Mouse (Mus musculus): ENCODE measurements around the gene Ptges3. TPM values are rescaled to one million over a fixed set of nuclear protein-coding genes. Genes with fewer than 3 reads are reported as not detected.
"Not testable (repeated sequence)": the region's sequence is repeated elsewhere in the genome, so short reads cannot be mapped to it uniquely, and the experiment has no call there.

Gene Ptges3
- polyA plus RNA-seq, 1 experiment from 2014 or later: 583 TPM

- peaks cover 61% of the 10 kb centered on the region for H3K36me3 ChIP-seq (ENCODE audit: poor library complexity, severe bottlenecking)
- not testable (repeated sequence) for H3K4me2 ChIP-seq; H3K9ac ChIP-seq; H3K4me3 ChIP-seq; H3K9me3 ChIP-seq (replicated peaks); ATAC-seq; H3K27ac ChIP-seq; H3K27me3 ChIP-seq
- WGBS: 87% methylated on average over 2 of the region's 2 CpGs
- H3K4me1 ChIP-seq: peaks cover 34% of the 10 kb centered on the region
These were observed 28.5 kb downstream of the Ptges3 start for GRCm38 (mm10) chr10:128087216-128087615.

DNA sequence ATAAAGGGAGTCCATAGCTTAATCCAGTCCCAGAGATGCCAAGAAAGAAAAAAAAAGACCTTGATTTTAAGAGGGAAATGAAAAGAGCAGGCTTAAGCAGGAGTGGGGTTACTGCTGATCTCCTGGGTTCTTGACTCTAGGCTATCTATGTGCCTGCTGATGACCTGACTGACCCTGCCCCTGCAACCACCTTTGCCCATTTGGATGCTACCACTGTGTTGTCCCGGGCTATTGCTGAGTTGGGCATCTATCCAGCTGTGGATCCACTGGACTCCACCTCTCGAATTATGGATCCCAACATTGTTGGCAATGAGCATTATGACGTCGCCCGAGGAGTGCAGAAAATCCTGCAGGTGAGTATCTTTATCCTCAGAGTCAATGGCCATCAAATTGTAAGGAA lies 29.4 kb downstream of the Ptges3 start:
- Histone ChIP-seq H3K9ac (no peak overlapping the region), H3K4me3 (no peak overlapping the region), H3K27me3 (no peaks in the 10 kb centered on the region), H3K36me3 (ENCODE audit: poor library complexity, severe bottlenecking) (peaks cover 61% of the 10 kb centered on the region), H3K27ac (no peak overlapping the region), H3K9me3 (replicated peaks) (no peaks in the 10 kb centered on the region), H3K4me1 (peaks cover 36% of the 10 kb centered on the region), H3K4me2 (no peak overlapping the region)
- WGBS: 95% methylated on average over 5 of the region's 5 CpGs
- ATAC-seq: no peak

- no peak overlapping the region for H3K9ac ChIP-seq
- 73% methylated on average over 5 of the region's 5 CpGs for WGBS
- no peak overlapping the region for H3K27ac ChIP-seq
- no peaks in the 10 kb centered on the region for H3K27me3 ChIP-seq
- no peaks in the 10 kb centered on the region for H3K9me3 ChIP-seq (replicated peaks)
- H3K36me3 ChIP-seq (ENCODE audit: poor library complexity, severe bottlenecking): peaks cover 60% of the 10 kb centered on the region
- H3K4me1 ChIP-seq: peaks cover 44% of the 10 kb centered on the region
- no peak overlapping the region for H3K4me3 ChIP-seq
- ATAC-seq: no peak
- H3K4me2 ChIP-seq: no peak overlapping the region
These were observed 31.1 kb downstream of the Ptges3 start for GRCm38 (mm10) chr10:128089842-128090241.

DNA sequence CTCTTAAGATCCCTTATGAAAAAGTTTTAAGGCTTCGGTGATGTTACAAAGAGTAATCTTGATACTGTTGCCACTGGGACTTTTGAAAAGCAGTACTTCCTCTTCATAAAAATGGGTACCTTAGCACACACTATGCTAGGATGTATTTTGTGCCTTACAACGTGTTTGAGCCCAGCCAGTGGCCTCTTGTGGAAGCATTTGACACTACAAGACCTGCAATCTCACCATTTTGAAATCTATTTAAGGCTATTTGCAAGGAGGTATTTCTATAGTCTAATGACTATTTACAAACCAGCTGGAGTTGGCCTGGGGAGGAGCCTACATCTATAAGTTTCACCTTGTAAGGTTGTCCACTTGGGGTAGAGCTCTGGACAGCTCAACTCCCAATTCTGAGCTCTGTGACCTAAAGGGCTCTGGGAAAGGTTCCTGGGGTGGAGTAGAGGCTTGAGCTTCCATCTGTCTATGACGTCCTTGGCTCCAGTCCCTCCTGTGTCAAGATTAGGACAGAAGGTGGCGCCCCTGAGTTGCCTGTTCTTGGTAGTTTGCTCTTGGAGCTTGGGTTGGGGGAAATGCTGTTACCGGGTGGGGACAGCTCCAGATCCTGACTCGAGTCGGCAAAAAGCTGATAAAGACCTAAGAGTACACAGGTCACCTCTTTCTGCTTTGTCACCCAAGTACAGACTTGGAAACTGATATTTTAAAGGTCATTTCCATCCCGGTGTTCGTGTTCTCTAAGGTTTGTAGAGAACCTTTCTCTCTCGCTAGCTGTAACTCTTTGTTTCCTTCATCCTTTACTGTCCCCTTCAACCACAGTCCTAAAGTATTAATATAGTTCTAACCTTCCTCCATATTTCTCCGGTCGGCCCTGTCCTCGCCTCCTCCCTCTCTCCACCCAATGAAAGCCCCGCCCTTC lies 32.2 kb downstream of the Ptges3 start:
- H3K36me3 ChIP-seq (ENCODE audit: poor library complexity, severe bottlenecking): peaks cover 49% of the 10 kb centered on the region
- H3K4me3 ChIP-seq: peak overlapping the region; percentile 78
- H3K9me3 ChIP-seq (replicated peaks): no peaks in the 10 kb centered on the region
- peak overlapping the region; percentile 85 for H3K9ac ChIP-seq
- H3K4me2 ChIP-seq: peak overlapping the region; percentile 91
- H3K4me1 ChIP-seq: peaks cover 45% of the 10 kb centered on the region
- H3K27me3 ChIP-seq: no peaks in the 10 kb centered on the region
- peak; percentile 43 for ATAC-seq
- peak overlapping the region; percentile 89; the same call in 1 of the 2 replicates for H3K27ac ChIP-seq
- WGBS: 9% methylated on average over 14 of the region's 14 CpGs

- 2% methylated on average over 20 of the region's 20 CpGs for WGBS
- Histone ChIP-seq H3K36me3 (ENCODE audit: poor library complexity, severe bottlenecking) (peaks cover 40% of the 10 kb centered on the region), H3K27me3 (no peaks in the 10 kb centered on the region), H3K27ac (peak within 1 kb of the TSS; percentile 89), H3K4me1 (peaks cover 49% of the 10 kb centered on the region), H3K4me3 (peak within 1 kb of the TSS; percentile 78), H3K9me3 (replicated peaks) (no peaks in the 10 kb centered on the region), H3K4me2 (peak within 1 kb of the TSS; percentile 91), H3K9ac (peak within 1 kb of the TSS; percentile 85)
- no peak; the same call in 1 of the 2 replicates for ATAC-seq
These were observed 33.1 kb downstream of the Ptges3 start, which contains the start of gene Baz2a for GRCm38 (mm10) chr10:128091564-128092505. TSS of gene Baz2a (plus strand) at chr10:128091577.

- under 1% methylated on average over 63 of the region's 88 CpGs for WGBS
- H3K27ac ChIP-seq: peak overlapping the region; percentile 89
- H3K27me3 ChIP-seq: no peaks in the 10 kb centered on the region
- peak overlapping the region; percentile 85 for H3K9ac ChIP-seq
- ATAC-seq: peak; percentile 54
- H3K4me3 ChIP-seq: peak overlapping the region; percentile 78
- H3K36me3 ChIP-seq (ENCODE audit: poor library complexity, severe bottlenecking): peaks cover 31% of the 10 kb centered on the region
- H3K4me2 ChIP-seq: peak overlapping the region; percentile 91
- no peaks in the 10 kb centered on the region for H3K9me3 ChIP-seq (replicated peaks)
- peaks cover 51% of the 10 kb centered on the region for H3K4me1 ChIP-seq
These were observed 34.0 kb downstream of the Ptges3 start for GRCm38 (mm10) chr10:128092506-128093495.

DNA sequence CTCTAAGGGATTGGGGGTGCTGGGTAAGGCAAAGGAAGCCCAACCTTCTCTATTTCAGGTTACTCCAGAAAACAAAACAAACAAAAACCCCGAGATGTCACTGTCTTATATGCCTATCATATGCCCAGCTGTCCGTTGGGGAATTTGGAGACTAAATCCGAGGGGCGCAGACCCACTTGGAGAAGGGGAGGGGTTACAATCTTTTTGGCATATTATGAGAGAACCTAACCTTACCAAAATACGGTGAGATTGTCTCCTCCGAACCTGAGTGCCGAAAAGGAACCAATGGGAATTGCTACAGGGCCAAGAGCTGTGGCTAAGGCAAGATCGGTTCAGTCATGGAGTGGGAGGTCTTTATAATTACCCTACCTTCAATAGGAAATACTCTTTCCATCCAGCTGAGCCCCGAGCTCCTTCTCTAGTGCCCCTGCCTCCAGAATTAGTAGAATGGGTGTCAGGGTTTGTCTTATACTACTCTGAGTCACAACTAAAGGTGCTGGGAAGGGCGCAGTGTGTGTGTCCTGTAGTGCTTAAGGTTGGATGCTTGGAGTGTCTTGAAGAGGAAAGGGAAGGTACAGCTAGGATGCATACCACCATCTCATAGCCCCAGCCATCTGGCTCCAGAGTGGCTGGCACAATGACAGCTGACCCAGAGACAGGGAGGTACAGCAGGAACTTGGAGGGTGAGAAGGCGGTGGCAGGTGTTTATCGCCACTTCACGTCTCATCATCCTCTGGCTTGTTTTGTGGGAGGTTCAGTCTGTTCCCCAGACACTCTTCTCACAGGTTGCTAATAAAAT lies 34.9 kb downstream of the Ptges3 start:
- no peaks in the 10 kb centered on the region for H3K9me3 ChIP-seq (replicated peaks)
- ATAC-seq: no peak
- H3K27me3 ChIP-seq: no peaks in the 10 kb centered on the region
- peaks cover 60% of the 10 kb centered on the region for H3K4me1 ChIP-seq
- H3K9ac ChIP-seq: peak overlapping the region; percentile 85
- 25% methylated on average over 13 of the region's 13 CpGs for WGBS
- peak overlapping the region; percentile 91 for H3K4me2 ChIP-seq
- H3K4me3 ChIP-seq: peak overlapping the region; percentile 78
- H3K27ac ChIP-seq: peak overlapping the region; percentile 89; the same call in 1 of the 2 replicates
- peaks cover 22% of the 10 kb centered on the region for H3K36me3 ChIP-seq (ENCODE audit: poor library complexity, severe bottlenecking)

DNA sequence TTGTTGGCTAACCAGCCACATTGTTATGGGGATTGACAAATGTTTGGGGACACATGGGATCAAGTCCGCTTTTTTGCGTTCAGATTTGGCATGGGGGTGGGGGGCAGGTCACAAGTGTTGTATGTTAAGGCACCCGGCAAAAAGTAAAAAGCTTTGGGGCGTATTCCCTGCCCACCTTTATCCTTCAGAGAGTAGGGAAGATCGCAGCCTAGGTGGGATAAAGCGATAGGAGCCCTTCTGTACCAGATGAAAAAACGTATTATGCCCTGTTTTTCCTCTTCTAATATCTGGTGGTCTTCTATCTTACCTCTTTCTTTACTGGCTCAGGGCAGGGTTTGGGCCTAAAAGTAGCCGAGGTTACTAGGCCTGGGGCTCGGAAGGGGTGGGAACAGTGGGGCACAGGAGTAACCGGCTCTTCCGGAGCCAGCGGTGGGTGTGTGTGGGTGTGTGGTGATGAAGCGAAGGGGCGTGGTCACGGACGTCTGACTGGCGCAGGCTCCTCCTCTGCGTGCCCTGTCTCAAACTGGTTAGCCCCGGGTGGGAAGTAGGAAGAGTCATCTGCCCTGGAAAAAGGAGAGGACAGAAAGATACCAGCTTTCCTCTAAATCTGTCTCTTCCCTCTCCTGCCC lies 35.7 kb downstream of the Ptges3 start:
- H3K9ac ChIP-seq: peak overlapping the region; percentile 37; the same call in 1 of the 2 replicates
- no peaks in the 10 kb centered on the region for H3K27me3 ChIP-seq
- no peaks in the 10 kb centered on the region for H3K9me3 ChIP-seq (replicated peaks)
- H3K4me2 ChIP-seq: peak overlapping the region; percentile 91
- H3K4me1 ChIP-seq: peaks cover 63% of the 10 kb centered on the region
- H3K4me3 ChIP-seq: peak overlapping the region; percentile 78
- peak overlapping the region; percentile 11; the same call in 1 of the 2 replicates for H3K27ac ChIP-seq
- H3K36me3 ChIP-seq (ENCODE audit: poor library complexity, severe bottlenecking): peaks cover 14% of the 10 kb centered on the region
- ATAC-seq: peak; percentile 37; the same call in 1 of the 2 replicates
- 11% methylated on average over 19 of the region's 19 CpGs for WGBS

GRCm38 (mm10) chr10:128095003-128095636 lies 36.4 kb downstream of the Ptges3 start:
- Histone ChIP-seq H3K36me3 (ENCODE audit: poor library complexity, severe bottlenecking) (peaks cover 8% of the 10 kb centered on the region), H3K4me3 (peak overlapping the region; percentile 78; the same call in 1 of the 2 replicates), H3K27me3 (no peaks in the 10 kb centered on the region), H3K9ac (no peak overlapping the region), H3K9me3 (replicated peaks) (no peaks in the 10 kb centered on the region), H3K27ac (no peak overlapping the region), H3K4me2 (peak overlapping the region; percentile 91), H3K4me1 (peaks cover 63% of the 10 kb centered on the region)
- WGBS: 20% methylated on average over 9 of the region's 9 CpGs
- ATAC-seq: no peak

GRCm38 (mm10) chr10:128096313-128096692 lies 37.5 kb downstream of the Ptges3 start:
- no peak for ATAC-seq
- Histone ChIP-seq H3K9ac (0 out of 2 replicates have a peak overlapping the region, but pooled peaks have one; percentile 94), H3K4me2 (peak overlapping the region; percentile 9; the same call in 1 of the 2 replicates), H3K27me3 (no peaks in the 10 kb centered on the region), H3K4me1 (peaks cover 54% of the 10 kb centered on the region), H3K27ac (no peak overlapping the region), H3K9me3 (replicated peaks) (no peaks in the 10 kb centered on the region), H3K4me3 (peak overlapping the region; percentile 100), H3K36me3 (ENCODE audit: poor library complexity, severe bottlenecking) (no peaks in the 10 kb centered on the region)
- 16% methylated on average over 4 of the region's 4 CpGs for WGBS

Data from forebrain, embryonic 13.5 days (tissue).